Mouse (Mus musculus) small intestine, adult 10 weeks (tissue): ENCODE data around the gene Ear6. TPM values are rescaled to one million over a fixed set of nuclear protein-coding genes. Genes with fewer than 3 reads are reported as not detected.

Experiments
- polyA plus RNA-seq: library from polyadenylated mRNA; stranded (reverse); fragments of 350-450 nt; fragmentation: Illumina TruSeq; extraction: RNeasy Lipid Tissue Mini Kit (QIAGEN cat#74804); gene quantifications from one replicate; pipeline ENCODE4 v1.2.3, GENCODE M21; 2014; ENCODE audit warnings: low replicate concordance

Gene Ear6
- not detected for polyA plus RNA-seq

GRCm38 (mm10) chr14:51853399-51853798 lies at the start of gene Ear6:
Ear6 (plus strand) TSS chr14:51853699.

DNA sequence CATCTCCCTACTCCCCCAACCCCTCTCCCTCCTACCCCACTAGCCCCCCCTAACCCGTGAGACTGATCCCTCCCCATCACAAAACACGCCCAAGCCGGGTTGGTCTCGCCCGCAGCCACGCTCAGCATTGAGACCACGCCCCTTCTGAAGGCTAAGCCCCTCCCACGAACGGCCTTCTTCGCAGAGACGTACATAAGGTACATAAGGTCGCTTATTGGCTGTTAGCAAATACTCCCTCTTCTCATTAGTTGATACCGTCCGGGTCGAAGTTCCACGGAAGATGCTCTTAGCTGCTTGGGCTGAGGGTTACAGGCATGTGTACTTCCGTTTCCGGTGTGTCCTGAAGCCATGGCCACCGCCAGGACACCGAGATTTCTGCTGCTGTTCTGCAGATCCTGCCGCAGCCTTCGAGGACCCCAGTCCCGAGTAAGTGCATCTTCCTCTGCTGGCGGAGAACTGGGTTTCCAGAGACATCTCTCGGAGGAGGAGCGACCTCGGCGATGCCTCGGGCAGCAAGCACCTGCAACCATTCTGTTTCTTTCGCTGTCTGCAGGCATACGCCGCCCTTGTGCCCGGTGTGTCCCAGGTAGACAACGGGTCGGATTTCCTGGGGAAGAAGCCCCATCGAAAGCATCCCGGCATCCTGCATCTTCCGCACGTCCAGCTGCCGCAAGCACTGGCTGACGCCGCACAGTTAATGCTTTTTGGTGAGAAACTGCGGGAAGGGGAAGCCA lies 31.3 kb downstream of the Ear6 start, which contains the start of gene Mettl17:
Mettl17 (plus strand) TSS at position 245 of the 734 bp plus-strand sequence.

DNA sequence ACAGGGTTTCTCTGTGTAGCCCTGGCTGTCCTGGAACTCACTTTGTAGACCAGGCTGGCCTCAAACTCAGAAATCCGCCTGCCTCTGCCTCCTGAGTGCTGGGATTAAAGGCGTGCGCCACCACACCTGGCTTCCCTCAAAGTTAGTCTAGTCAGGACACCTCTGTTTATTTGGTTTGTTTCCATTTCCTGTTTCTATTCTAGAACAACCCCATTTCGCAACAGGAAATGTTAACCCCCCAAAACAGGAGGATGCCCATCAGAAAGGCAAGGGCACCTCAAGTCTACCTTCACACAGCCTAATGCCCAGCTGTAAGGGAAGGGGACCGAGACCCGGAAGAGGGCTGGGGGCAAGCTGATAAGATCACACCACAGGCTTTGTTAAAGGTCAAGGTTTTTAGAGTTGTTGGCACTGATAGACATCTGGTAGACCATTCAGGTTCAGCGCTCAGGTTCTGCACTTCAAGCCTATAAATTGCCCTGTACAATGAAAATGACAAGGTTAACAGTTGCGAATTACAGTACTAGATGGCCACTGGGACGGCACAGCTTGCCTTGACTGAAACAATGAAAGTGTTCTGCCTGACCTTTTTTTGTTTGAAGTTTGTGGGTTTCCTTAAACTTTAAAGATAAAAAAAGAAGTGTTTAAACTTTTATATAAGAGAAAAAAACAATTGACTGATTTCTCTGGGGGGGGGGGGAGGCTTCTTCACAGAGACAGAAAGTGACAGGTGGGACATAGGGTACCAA lies 38.9 kb downstream of the Ear6 start, which contains the start of gene Slc39a2:
Slc39a2 (plus strand) TSS at position 699 of the 749 bp plus-strand sequence.

Other genes starting within 250 kb of the Ear6 start
- gene Gm17078, start 242.4 kb upstream of the Ear6 start, polyA plus RNA-seq: not detected
- gene Gm4181, start 218.0 kb upstream of the Ear6 start, polyA plus RNA-seq: not detected
- gene Gm17079, start 158.2 kb upstream of the Ear6 start, polyA plus RNA-seq: not detected
- not detected for gene Gm5800, start 136.5 kb upstream of the Ear6 start, polyA plus RNA-seq
- 125 TPM for gene Ang4, start 80.1 kb upstream of the Ear6 start, polyA plus RNA-seq
- gene AY358078, start 53.7 kb upstream of the Ear6 start, polyA plus RNA-seq: not detected
- 3.0 TPM for gene Mettl17, start 31.1 kb downstream of the Ear6 start, polyA plus RNA-seq
- 0.97 TPM for gene Slc39a2, start 39.2 kb downstream of the Ear6 start, polyA plus RNA-seq
- gene Ndrg2, start 60.5 kb downstream of the Ear6 start, polyA plus RNA-seq: 68.9 TPM
- not detected for gene Tppp2, start 64.7 kb downstream of the Ear6 start, polyA plus RNA-seq
- gene Rnase13, start 69.1 kb downstream of the Ear6 start, polyA plus RNA-seq: not detected
- 2.4 TPM for gene Arhgef40, start 131.0 kb downstream of the Ear6 start, polyA plus RNA-seq
- 7.1 TPM for gene Tmem253, start 162.0 kb downstream of the Ear6 start, polyA plus RNA-seq
- gene Zfp219, start 167.0 kb downstream of the Ear6 start, polyA plus RNA-seq: 0.59 TPM
- not detected for gene Olfr221, start 188.8 kb downstream of the Ear6 start, polyA plus RNA-seq